ENCODE assay signal across 27 mouse cellular contexts in genomic region chr17:69499441-69499840, GRCm38 (mm10).
DNase-seq lines count a peak whose midpoint lies in the region; ATAC-seq lines count a peak whose summit lies in the region.
"Had no signal": no experiment of that assay in that cellular context is flagged by ENCODE, and none has a peak within 500 bp of the region (broad histone marks: within the 10 kb centered on the region; RNA-seq: fewer than 3 reads in every experiment).

No protein-coding gene starts in this region.

- H3K4me2 ChIP-seq in hindbrain, embryonic 13.5 days = no peak overlapping the region
- H3K4me2 ChIP-seq in hindbrain, embryonic 16.5 days (ENCODE audit: low read length) = no peak overlapping the region
- no peak overlapping the region for H3K4me2 ChIP-seq in embryonic facial prominence, embryonic 14.5 days (ENCODE audit: low read depth, low read length)
- no peak overlapping the region for H3K4me2 ChIP-seq in intestine, embryonic 16.5 days (ENCODE audit: low read depth, low read length)
- H3K4me2 ChIP-seq: heart, embryonic 15.5 days; neural tube, embryonic 15.5 days had no signal

- H3K27ac ChIP-seq in hindbrain, embryonic 13.5 days = no peak overlapping the region
- H3K27ac ChIP-seq in hindbrain, embryonic 16.5 days (ENCODE audit: low read depth, low read length) = no peak overlapping the region
- H3K27ac ChIP-seq in embryonic facial prominence, embryonic 14.5 days (replicated peaks; ENCODE audit: low read depth, low read length) = no peak overlapping the region
- H3K27ac ChIP-seq in intestine, embryonic 16.5 days (ENCODE audit: low read length) = no peak overlapping the region
- H3K27ac ChIP-seq: heart, adult 2 months; heart, embryonic 15.5 days; kidney, postnatal 0 days; neural tube, embryonic 15.5 days had no signal

- ATAC-seq in hindbrain, embryonic 13.5 days (ENCODE audit: low FRiP score) = peak; percentile 57; the same call in 1 of the 2 replicates
- ATAC-seq in hindbrain, embryonic 16.5 days = no peak
- ATAC-seq in embryonic facial prominence, embryonic 14.5 days (ENCODE audit: low read depth) = peak; percentile 30; the same call in 1 of the 2 replicates
- ATAC-seq in intestine, embryonic 16.5 days = no peak
- ATAC-seq: activated CD4-positive, CD25-positive, alpha-beta regulatory T cell, adult 4 months; forebrain, embryonic 14.5 days had no signal

- intact Hi-C loops in left cerebral cortex, postnatal 36 days (cut with DNase I) = no loop called here

- H3K4me1 ChIP-seq in hindbrain, embryonic 13.5 days (replicated peaks) = no peaks in the 10 kb centered on the region
- no peaks in the 10 kb centered on the region for H3K4me1 ChIP-seq in hindbrain, embryonic 16.5 days (ENCODE audit: control insufficient read depth, insufficient read depth, low read depth, low read length)
- no peaks in the 10 kb centered on the region for H3K4me1 ChIP-seq in embryonic facial prominence, embryonic 14.5 days (ENCODE audit: control insufficient read depth, insufficient read depth, low read length)
- H3K4me1 ChIP-seq in intestine, embryonic 16.5 days (ENCODE audit: control insufficient read depth, insufficient read depth, low read length) = no peaks in the 10 kb centered on the region
- H3K4me1 ChIP-seq: heart, embryonic 15.5 days; neural tube, embryonic 15.5 days had no signal

- no peaks in the 10 kb centered on the region for H3K27me3 ChIP-seq in hindbrain, embryonic 13.5 days
- H3K27me3 ChIP-seq in hindbrain, embryonic 16.5 days (replicated peaks; ENCODE audit: control insufficient read depth, insufficient read depth, low read length) = no peaks in the 10 kb centered on the region
- no peaks in the 10 kb centered on the region for H3K27me3 ChIP-seq in embryonic facial prominence, embryonic 14.5 days (replicated peaks; ENCODE audit: control insufficient read depth, insufficient read depth, low read length)
- no peaks in the 10 kb centered on the region for H3K27me3 ChIP-seq in intestine, embryonic 16.5 days (replicated peaks; ENCODE audit: control insufficient read depth, insufficient read depth, low read length)
- H3K27me3 ChIP-seq: heart, embryonic 15.5 days; neural tube, embryonic 15.5 days had no signal

- H3K9me3 ChIP-seq in hindbrain, embryonic 13.5 days = no peaks in the 10 kb centered on the region
- no peaks in the 10 kb centered on the region for H3K9me3 ChIP-seq in hindbrain, embryonic 16.5 days (ENCODE audit: control insufficient read depth, low read length)
- H3K9me3 ChIP-seq in embryonic facial prominence, embryonic 14.5 days (ENCODE audit: control insufficient read depth, low read length) = no peaks in the 10 kb centered on the region
- no peaks in the 10 kb centered on the region for H3K9me3 ChIP-seq in intestine, embryonic 16.5 days (ENCODE audit: control insufficient read depth, low read length)
- H3K9me3 ChIP-seq: heart, embryonic 15.5 days; neural tube, embryonic 15.5 days had no signal

- H3K4me3 ChIP-seq in hindbrain, embryonic 13.5 days = no peak overlapping the region
- H3K4me3 ChIP-seq in hindbrain, embryonic 16.5 days (ENCODE audit: low read length) = no peak overlapping the region
- no peak overlapping the region for H3K4me3 ChIP-seq in embryonic facial prominence, embryonic 14.5 days (ENCODE audit: low read depth, low read length)
- no peak overlapping the region for H3K4me3 ChIP-seq in intestine, embryonic 16.5 days (ENCODE audit: low read length)
- H3K4me3 ChIP-seq: erythroblast, embryonic 14.5 days; heart, adult 2 months; heart, embryonic 15.5 days; neural tube, embryonic 15.5 days had no signal

- no peak overlapping the region for H3K9ac ChIP-seq in hindbrain, embryonic 13.5 days
- H3K9ac ChIP-seq in hindbrain, embryonic 16.5 days (ENCODE audit: low read depth, low read length) = no peak overlapping the region
- H3K9ac ChIP-seq in embryonic facial prominence, embryonic 14.5 days (ENCODE audit: low read depth, low read length) = no peak overlapping the region
- no peak overlapping the region for H3K9ac ChIP-seq in intestine, embryonic 16.5 days (ENCODE audit: low read depth, low read length)
- H3K9ac ChIP-seq: heart, embryonic 15.5 days; neural tube, embryonic 15.5 days had no signal

- WGBS in hindbrain, embryonic 13.5 days = 21% methylated on average over 6 of the region's 6 CpGs
- 24% methylated on average over 6 of the region's 6 CpGs for WGBS in hindbrain, embryonic 16.5 days
- WGBS in embryonic facial prominence, embryonic 14.5 days = 13% methylated on average over 6 of the region's 6 CpGs
- WGBS in intestine, embryonic 16.5 days = 48% methylated on average over 6 of the region's 6 CpGs

- peak; percentile 20 for DNase-seq in embryo, embryonic 10 days (ENCODE audit: low spot score)
- DNase-seq in embryo, embryonic 9.5 days (ENCODE audit: extremely low spot score) = no peak
- peak; percentile 44 for DNase-seq in embryonic facial prominence, embryonic 14.5 days (ENCODE audit: low spot score)
- peak; percentile 72 for DNase-seq in retina, embryonic 14.5 days (ENCODE audit: low spot score)
- no peak for DNase-seq in left cerebral cortex, postnatal 36 days (ENCODE audit: low spot score in 2 of 2)
- DNase-seq: adrenal gland, adult 8-10 months; cerebellum, adult 18-20 months; cerebellum, postnatal 14 days; gastrocnemius, postnatal 25 days; heart, adult 2 months; heart, postnatal 36 days; kidney, adult 18-20 months; layer of hippocampus, adult 9-11 months; left cerebral cortex, postnatal 4 days; lung, postnatal 4 days; right cerebral cortex, postnatal 25 days; spleen, adult 18-20 months; thymus, postnatal 14 days had no signal

- H3K36me3 ChIP-seq in hindbrain, embryonic 13.5 days = no peaks in the 10 kb centered on the region
- no peaks in the 10 kb centered on the region for H3K36me3 ChIP-seq in hindbrain, embryonic 16.5 days (ENCODE audit: control insufficient read depth, insufficient read depth, low read length)
- H3K36me3 ChIP-seq in embryonic facial prominence, embryonic 14.5 days (ENCODE audit: control insufficient read depth, insufficient read depth, low read length) = no peaks in the 10 kb centered on the region
- H3K36me3 ChIP-seq in intestine, embryonic 16.5 days (ENCODE audit: control insufficient read depth, insufficient read depth, low read length) = no peaks in the 10 kb centered on the region
- H3K36me3 ChIP-seq: heart, embryonic 15.5 days; neural tube, embryonic 15.5 days had no signal

Comparison
In these comparisons a context has a peak if more than half of its experiments do, and no peak if none do; other contexts are left out.
1. DNase-seq: peak in embryo, embryonic 10 days (single experiment), embryonic facial prominence, embryonic 14.5 days (single experiment) and retina, embryonic 14.5 days (single experiment); none in embryo, embryonic 9.5 days (single experiment) and left cerebral cortex, postnatal 36 days (0 of 2).
2. ATAC-seq: peak in hindbrain, embryonic 13.5 days (single experiment) and embryonic facial prominence, embryonic 14.5 days (single experiment); none in hindbrain, embryonic 16.5 days (single experiment) and intestine, embryonic 16.5 days (single experiment).